Mouse (Mus musculus): ENCODE results near the gene Rev3l. TPM values are rescaled to one million over a fixed set of nuclear protein-coding genes. Genes with fewer than 3 reads are reported as not detected.

Rev3l gene
- total and polyA plus RNA-seq, 2 experiments: 4.7 to 11.1 TPM

DNA sequence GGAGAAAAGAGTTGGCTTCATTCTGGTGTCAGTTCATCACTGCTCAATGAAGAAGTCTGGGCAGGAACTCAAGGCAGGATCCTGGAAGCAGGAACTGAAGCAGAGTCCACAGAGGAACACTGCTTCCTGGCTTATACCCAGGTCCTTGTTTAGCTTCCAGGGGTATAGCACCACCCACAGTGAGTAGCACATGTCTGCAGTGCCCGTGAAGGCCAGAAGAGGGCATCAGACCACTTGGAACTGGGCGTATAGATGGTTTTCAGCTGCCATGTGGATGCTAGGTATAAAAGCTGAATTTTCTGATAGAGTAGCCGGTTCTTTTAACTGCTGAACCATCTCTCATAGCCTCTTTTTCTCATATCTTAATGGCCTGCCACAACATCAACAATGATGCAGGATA, 79.6 kb downstream of the Rev3l start:
- 86% methylated on average over 3 of the region's 3 CpGs for WGBS
- TF ChIP-seq POLR2A (IDR thresholded peaks at IDR 0.05; ENCODE audit: extremely low read depth, insufficient read depth, low read length) (no peak), CTCF (IDR thresholded peaks at IDR 0.05; ENCODE audit: low read depth, low read length) (peak; percentile 64)
- peak; percentile 40 for DNase-seq (ENCODE audit: extremely low read depth, low read depth, low spot score)

GRCm38 (mm10) chr10:39842621-39843020, 110.7 kb downstream of the Rev3l start:
- H3K27ac ChIP-seq (replicated peaks; ENCODE audit: insufficient read depth, low read depth, low read length): no peak overlapping the region
- no peaks in the 10 kb centered on the region for H3K4me1 ChIP-seq (ENCODE audit: control insufficient read depth, insufficient read depth, low read length)
- H3K4me3 ChIP-seq (ENCODE audit: insufficient read depth, low read depth, low read length): no peak overlapping the region
- peaks cover 30% of the 10 kb centered on the region for H3K36me3 ChIP-seq (ENCODE audit: control insufficient read depth, insufficient read depth, low read length)
- no peak for TF ChIP-seq CTCF (IDR thresholded peaks at IDR 0.05; ENCODE audit: low read depth, low read length)
- TF ChIP-seq POLR2A (IDR thresholded peaks at IDR 0.05; ENCODE audit: extremely low read depth, insufficient read depth, low read length): no peak
- 92% methylated on average over 1 of the region's 1 CpGs for WGBS
- H3K9ac ChIP-seq (ENCODE audit: low read depth, low read length): no peak overlapping the region
- no peaks in the 10 kb centered on the region for H3K79me2 ChIP-seq (ENCODE audit: control insufficient read depth, insufficient read depth, low read length)
- no peaks in the 10 kb centered on the region for H3K27me3 ChIP-seq (ENCODE audit: control insufficient read depth, insufficient read depth, low read length)
- no peak for DNase-seq (ENCODE audit: extremely low read depth, low read depth, low spot score)

More for the DNA sequence above, 79.6 kb downstream of the Rev3l start:
- H3K4me3 ChIP-seq (ENCODE audit: insufficient read depth, low read depth, low read length): no peak overlapping the region
- H3K4me1 ChIP-seq (ENCODE audit: control insufficient read depth, insufficient read depth, low read length): no peaks in the 10 kb centered on the region
- peaks cover 38% of the 10 kb centered on the region for H3K36me3 ChIP-seq (ENCODE audit: control insufficient read depth, insufficient read depth, low read length)
- no peaks in the 10 kb centered on the region for H3K27me3 ChIP-seq (ENCODE audit: control insufficient read depth, insufficient read depth, low read length)
- no peaks in the 10 kb centered on the region for H3K79me2 ChIP-seq (ENCODE audit: control insufficient read depth, insufficient read depth, low read length)
- no peak overlapping the region for H3K27ac ChIP-seq (replicated peaks; ENCODE audit: insufficient read depth, low read depth, low read length)
- H3K9ac ChIP-seq (ENCODE audit: low read depth, low read length): no peak overlapping the region

- Histone ChIP-seq H3K79me2 (ENCODE audit: control insufficient read depth, insufficient read depth, low read length) (no peaks in the 10 kb centered on the region), H3K27ac (replicated peaks; ENCODE audit: insufficient read depth, low read depth, low read length) (no peak overlapping the region), H3K36me3 (ENCODE audit: control insufficient read depth, insufficient read depth, low read length) (peaks cover 47% of the 10 kb centered on the region), H3K4me1 (ENCODE audit: control insufficient read depth, insufficient read depth, low read length) (no peaks in the 10 kb centered on the region), H3K4me3 (ENCODE audit: insufficient read depth, low read depth, low read length) (no peak overlapping the region), H3K9ac (ENCODE audit: low read depth, low read length) (no peak overlapping the region), H3K27me3 (ENCODE audit: control insufficient read depth, insufficient read depth, low read length) (no peaks in the 10 kb centered on the region)
- TF ChIP-seq POLR2A (IDR thresholded peaks at IDR 0.05; ENCODE audit: extremely low read depth, insufficient read depth, low read length) (no peak), CTCF (IDR thresholded peaks at IDR 0.05; ENCODE audit: low read depth, low read length) (no peak)
- 88% methylated on average over 2 of the region's 2 CpGs for WGBS
- DNase-seq (ENCODE audit: extremely low read depth, low read depth, low spot score): no peak
These were observed 133.6 kb downstream of the Rev3l start for GRCm38 (mm10) chr10:39865509-39865908.

- TF ChIP-seq CTCF (IDR thresholded peaks at IDR 0.05; ENCODE audit: low read depth, low read length): no peak
- TF ChIP-seq POLR2A (IDR thresholded peaks at IDR 0.05; ENCODE audit: extremely low read depth, insufficient read depth, low read length): no peak
- DNase-seq (ENCODE audit: extremely low read depth, low read depth, low spot score): peak; percentile 37
- 22% methylated on average over 3 of the region's 3 CpGs for WGBS
These were observed 156.7 kb downstream of the Rev3l start for GRCm38 (mm10) chr10:39888621-39889020.

DNA sequence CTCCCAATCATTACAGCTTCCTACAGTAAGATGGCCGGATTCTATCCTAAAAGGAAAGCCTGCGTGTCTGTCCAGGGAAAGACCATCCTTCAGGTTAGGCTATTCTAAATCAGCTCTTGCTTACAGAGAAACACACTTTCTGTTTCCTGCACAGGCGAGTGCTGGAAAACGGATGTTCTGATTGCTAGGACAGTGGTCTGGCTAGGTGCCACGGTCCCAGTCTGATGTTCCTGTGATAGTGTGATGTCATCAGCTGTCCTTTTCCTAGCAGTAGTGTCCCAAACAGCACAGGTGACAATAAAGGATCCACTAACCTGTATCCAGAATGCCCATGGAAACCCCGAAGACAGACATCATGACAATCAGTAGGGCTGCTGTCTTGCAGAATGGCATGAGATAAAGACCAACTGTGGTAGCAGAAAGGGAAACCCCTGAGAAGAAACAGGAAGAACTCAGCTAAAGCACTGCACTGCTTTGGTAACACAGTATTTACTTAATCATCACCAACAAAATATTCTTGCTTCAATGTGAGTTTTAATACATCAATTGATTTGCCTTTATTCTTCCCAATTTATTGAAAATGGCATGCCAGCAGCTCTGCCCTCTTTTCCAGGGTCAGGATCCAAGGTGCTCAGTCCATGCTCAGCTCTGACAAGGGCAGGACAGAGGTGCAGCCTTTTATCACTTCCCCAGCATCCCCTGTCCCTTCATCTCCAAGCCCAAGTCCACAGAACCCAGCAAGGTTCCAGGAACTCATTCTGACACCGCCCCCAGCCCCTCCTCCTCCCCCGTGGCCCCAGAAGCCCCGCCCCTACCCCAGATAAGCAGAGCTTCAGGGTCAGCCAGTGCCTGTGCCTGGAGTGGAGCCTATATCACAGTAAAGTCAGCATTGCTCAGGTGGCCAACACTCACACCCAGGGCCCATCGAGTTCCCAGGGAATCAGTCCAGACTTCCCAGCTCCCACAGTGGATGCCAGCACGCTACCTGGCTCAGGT, 162.1 kb downstream of the Rev3l start:
- TF ChIP-seq POLR2A (IDR thresholded peaks at IDR 0.05; ENCODE audit: extremely low read depth, insufficient read depth, low read length) (no peak), CTCF (IDR thresholded peaks at IDR 0.05; ENCODE audit: low read depth, low read length) (no peak)
- H3K4me3 ChIP-seq (ENCODE audit: insufficient read depth, low read depth, low read length): no peak overlapping the region
- H3K79me2 ChIP-seq (ENCODE audit: control insufficient read depth, insufficient read depth, low read length): no peaks in the 10 kb centered on the region
- peaks cover 2% of the 10 kb centered on the region; the same call in 1 of the 2 replicates for H3K4me1 ChIP-seq (ENCODE audit: control insufficient read depth, insufficient read depth, low read length)
- 59% methylated on average over 11 of the region's 11 CpGs for WGBS
- no peak for DNase-seq (ENCODE audit: extremely low read depth, low read depth, low spot score)
- no peak overlapping the region for H3K27ac ChIP-seq (replicated peaks; ENCODE audit: insufficient read depth, low read depth, low read length)
- no peak overlapping the region for H3K9ac ChIP-seq (ENCODE audit: low read depth, low read length)
- peaks cover 3% of the 10 kb centered on the region; the same call in 1 of the 2 replicates for H3K36me3 ChIP-seq (ENCODE audit: control insufficient read depth, insufficient read depth, low read length)
- H3K27me3 ChIP-seq (ENCODE audit: control insufficient read depth, insufficient read depth, low read length): no peaks in the 10 kb centered on the region

More at GRCm38 (mm10) chr10:39888621-39889020, 156.7 kb downstream of the Rev3l start:
- Histone ChIP-seq H3K4me1 (ENCODE audit: control insufficient read depth, insufficient read depth, low read length) (no peaks in the 10 kb centered on the region), H3K79me2 (ENCODE audit: control insufficient read depth, insufficient read depth, low read length) (no peaks in the 10 kb centered on the region), H3K9ac (ENCODE audit: low read depth, low read length) (no peak overlapping the region), H3K27ac (replicated peaks; ENCODE audit: insufficient read depth, low read depth, low read length) (no peak overlapping the region), H3K4me3 (ENCODE audit: insufficient read depth, low read depth, low read length) (no peak overlapping the region), H3K36me3 (ENCODE audit: control insufficient read depth, insufficient read depth, low read length) (peaks cover 3% of the 10 kb centered on the region; the same call in 1 of the 2 replicates), H3K27me3 (ENCODE audit: control insufficient read depth, insufficient read depth, low read length) (no peaks in the 10 kb centered on the region)
